Mouse (Mus musculus): ENCODE data around the gene Fance. TPM values are rescaled to one million over a fixed set of nuclear protein-coding genes. Genes with fewer than 3 reads are reported as not detected.
A peak's percentile ranks its signal among the peaks of the same experiment; 100 is the strongest.

Gene Fance
- total RNA-seq, 2 experiments from 2014 or later, result 7.0 to 10.3 TPM

- DNase-seq, result peak; percentile 80
- intact Hi-C loops (cut with DNase I), result loop anchor here (5.0 kb wide), 2 partner anchors 141 to 161 kb away; partner anchors contain the start of gene Def6
Observed at GRCm38 (mm10) chr17:28368449-28368848, 55.1 kb downstream of the Fance start.

GRCm38 (mm10) chr17:28369056-28369455 lies 55.7 kb downstream of the Fance start:
- no peak for DNase-seq
- intact Hi-C loops (cut with DNase I), result loop anchor here (5.0 kb wide), 2 partner anchors 142 to 162 kb away; partner anchors contain the start of gene Def6

GRCm38 (mm10) chr17:28371286-28371685 lies 58.0 kb downstream of the Fance start:
- intact Hi-C loops (cut with DNase I), result no loop called here
- no peak for DNase-seq

- intact Hi-C loops (cut with DNase I), result no loop called here
- no peak for DNase-seq
Observed at GRCm38 (mm10) chr17:28371941-28372340, 58.6 kb downstream of the Fance start.

GRCm38 (mm10) chr17:28373821-28374220 lies 60.5 kb downstream of the Fance start:
- intact Hi-C loops (cut with DNase I), result no loop called here
- peak in 1 of 2 experiments; percentile 44 for DNase-seq

- intact Hi-C loops (cut with DNase I), result no loop called here
- DNase-seq, result no peak
Observed at GRCm38 (mm10) chr17:28374494-28374893, 61.2 kb downstream of the Fance start.

- intact Hi-C loops (cut with DNase I), result no loop called here
- DNase-seq, result no peak
Observed at GRCm38 (mm10) chr17:28375592-28376061, 62.3 kb downstream of the Fance start.

Other genes starting within 250 kb of the Fance start
- not detected for gene Tcp11, start 232.9 kb upstream of the Fance start, total RNA-seq (2021)
- under 1 TPM; 0.13 to 0.15 TPM for gene Scube3, start 171.4 kb upstream of the Fance start, total RNA-seq (2021)
- gene Zfp523, start 136.4 kb upstream of the Fance start, total RNA-seq (2021), result 10 to 100 TPM; 12.4 to 16.7 TPM
- 1 to 10 TPM; 1.8 to 2.6 TPM for gene Def6, start 105.7 kb upstream of the Fance start, total RNA-seq (2021)
- 10 to 100 TPM; 24.4 to 31.1 TPM for gene Ppard, start 80.8 kb upstream of the Fance start, total RNA-seq (2021)
- 100 to 1,000 TPM; 327 to 414 TPM for gene Rpl10a, start 15.0 kb downstream of the Fance start, total RNA-seq (2021)
- 1 to 10 TPM; 5.7 to 8.1 TPM for gene Tead3, start 37.3 kb downstream of the Fance start, total RNA-seq (2021)
- gene Tulp1, start 51.7 kb downstream of the Fance start, total RNA-seq (2021), result not detected
- 100 to 1,000 TPM; 107 to 115 TPM for gene Fkbp5, start 204.0 kb downstream of the Fance start, total RNA-seq (2021)
- gene Armc12, start 217.3 kb downstream of the Fance start, total RNA-seq (2021), result not detected
- gene Clpsl2, start 235.9 kb downstream of the Fance start, total RNA-seq (2021), result not detected
- not detected for gene Clps, start 247.2 kb downstream of the Fance start, total RNA-seq (2021)

All from gastrocnemius, postnatal 36 days (tissue).